20 mouse cellular contexts compared by ENCODE assay signal in genomic region chr3:127429866-127430265, GRCm38 (mm10).
DNase-seq lines count a peak whose midpoint lies in the region; ATAC-seq and TF ChIP-seq lines count a peak whose summit lies in the region.
"Had no signal": no experiment of that assay in that cellular context is flagged by ENCODE, and none has a peak within 500 bp of the region (broad histone marks: within the 10 kb centered on the region; RNA-seq: fewer than 3 reads in every experiment).

No protein-coding gene starts in this region.

- 47% methylated on average over 13 of the region's 13 CpGs for WGBS in forebrain, embryonic 15.5 days
- WGBS in forebrain, embryonic 10.5 days = 84% methylated on average over 13 of the region's 13 CpGs
- WGBS in hindbrain, postnatal 0 days = 40% methylated on average over 13 of the region's 13 CpGs
- 77% methylated on average over 13 of the region's 13 CpGs for WGBS in hindbrain, embryonic 12.5 days

- H3K4me1 ChIP-seq in forebrain, embryonic 15.5 days = no peaks in the 10 kb centered on the region
- H3K4me1 ChIP-seq in forebrain, embryonic 10.5 days = peaks cover 10% of the 10 kb centered on the region; the same call in 1 of the 2 replicates
- H3K4me1 ChIP-seq in hindbrain, postnatal 0 days (ENCODE audit: insufficient read depth, low read length) = no peaks in the 10 kb centered on the region
- no peaks in the 10 kb centered on the region for H3K4me1 ChIP-seq in hindbrain, embryonic 12.5 days
- H3K4me1 ChIP-seq: hindbrain, embryonic 10.5 days; limb, embryonic 13.5 days; liver, embryonic 15.5 days; megakaryocyte, embryonic 14.5 days; neural tube, embryonic 12.5 days had no signal

- H3K9me3 ChIP-seq in forebrain, embryonic 15.5 days = no peaks in the 10 kb centered on the region
- H3K9me3 ChIP-seq in forebrain, embryonic 10.5 days = no peaks in the 10 kb centered on the region
- H3K9me3 ChIP-seq in hindbrain, postnatal 0 days (ENCODE audit: low read length) = no peaks in the 10 kb centered on the region
- no peaks in the 10 kb centered on the region for H3K9me3 ChIP-seq in hindbrain, embryonic 12.5 days (replicated peaks)
- H3K9me3 ChIP-seq: G1E; hindbrain, embryonic 10.5 days; limb, embryonic 13.5 days; liver, embryonic 15.5 days; neural tube, embryonic 12.5 days had no signal

- 0 out of 2 replicates have a peak, but pooled peaks have one; percentile 57 for ATAC-seq in forebrain, embryonic 15.5 days (replicated peaks)
- no peak for ATAC-seq in hindbrain, postnatal 0 days
- no peak for ATAC-seq in hindbrain, embryonic 12.5 days (ENCODE audit: low FRiP score)
- ATAC-seq: intestine, embryonic 16.5 days had no signal

- H3K27ac ChIP-seq in forebrain, embryonic 15.5 days (replicated peaks) = no peak overlapping the region; the same call in 1 of the 2 replicates
- H3K27ac ChIP-seq in forebrain, embryonic 10.5 days = no peak overlapping the region
- H3K27ac ChIP-seq in hindbrain, postnatal 0 days = no peak overlapping the region
- no peak overlapping the region for H3K27ac ChIP-seq in hindbrain, embryonic 12.5 days
- H3K27ac ChIP-seq: hindbrain, embryonic 10.5 days; kidney, postnatal 0 days; limb, embryonic 13.5 days; liver, embryonic 15.5 days; neural tube, embryonic 12.5 days had no signal

- no peak for DNase-seq in forebrain, embryonic 10.5 days (ENCODE audit: extremely low spot score, low spot score)
- peak; percentile 25 for DNase-seq in hindbrain, postnatal 0 days (ENCODE audit: low spot score)
- DNase-seq in right cerebral cortex, postnatal 4 days = peak; percentile 21
- DNase-seq in right cerebral cortex, adult 18-20 months = no peak
- DNase-seq in kidney, adult 18-20 months = no peak
- DNase-seq: adrenal gland, postnatal 10 days; embryo, embryonic 11 days; gastrocnemius, postnatal 36 days; lung, postnatal 10 days; thymus, adult 2 months had no signal

- H3K4me3 ChIP-seq in forebrain, embryonic 15.5 days = no peak overlapping the region
- H3K4me3 ChIP-seq in forebrain, embryonic 10.5 days = no peak overlapping the region
- no peak overlapping the region for H3K4me3 ChIP-seq in hindbrain, postnatal 0 days (ENCODE audit: low read length)
- no peak overlapping the region for H3K4me3 ChIP-seq in hindbrain, embryonic 12.5 days
- H3K4me3 ChIP-seq: hindbrain, embryonic 10.5 days; limb, embryonic 13.5 days; liver, embryonic 15.5 days; megakaryocyte, embryonic 14.5 days; neural tube, embryonic 12.5 days had no signal

- no peak overlapping the region for H3K9ac ChIP-seq in forebrain, embryonic 15.5 days (replicated peaks)
- H3K9ac ChIP-seq in hindbrain, postnatal 0 days (replicated peaks; ENCODE audit: low read length) = no peak overlapping the region
- H3K9ac ChIP-seq in hindbrain, embryonic 12.5 days = no peak overlapping the region
- H3K9ac ChIP-seq: limb, embryonic 13.5 days; liver, embryonic 15.5 days; neural tube, embryonic 12.5 days had no signal

- H3K4me2 ChIP-seq in forebrain, embryonic 15.5 days (replicated peaks) = no peak overlapping the region
- no peak overlapping the region for H3K4me2 ChIP-seq in hindbrain, postnatal 0 days (ENCODE audit: low read depth, low read length)
- no peak overlapping the region for H3K4me2 ChIP-seq in hindbrain, embryonic 12.5 days (replicated peaks)
- H3K4me2 ChIP-seq: limb, embryonic 13.5 days; liver, embryonic 15.5 days; neural tube, embryonic 12.5 days had no signal

- H3K36me3 ChIP-seq in forebrain, embryonic 15.5 days = no peaks in the 10 kb centered on the region
- no peaks in the 10 kb centered on the region for H3K36me3 ChIP-seq in forebrain, embryonic 10.5 days (replicated peaks)
- H3K36me3 ChIP-seq in hindbrain, postnatal 0 days (ENCODE audit: insufficient read depth, low read length) = no peaks in the 10 kb centered on the region
- no peaks in the 10 kb centered on the region for H3K36me3 ChIP-seq in hindbrain, embryonic 12.5 days
- H3K36me3 ChIP-seq: hindbrain, embryonic 10.5 days; limb, embryonic 13.5 days; liver, embryonic 15.5 days; neural tube, embryonic 12.5 days had no signal

- no peaks in the 10 kb centered on the region for H3K27me3 ChIP-seq in forebrain, embryonic 15.5 days
- no peaks in the 10 kb centered on the region for H3K27me3 ChIP-seq in forebrain, embryonic 10.5 days (ENCODE audit: poor library complexity, severe bottlenecking)
- no peaks in the 10 kb centered on the region for H3K27me3 ChIP-seq in hindbrain, postnatal 0 days (ENCODE audit: insufficient read depth, low read length)
- H3K27me3 ChIP-seq in hindbrain, embryonic 12.5 days = no peaks in the 10 kb centered on the region
- H3K27me3 ChIP-seq: limb, embryonic 13.5 days; liver, embryonic 15.5 days; megakaryocyte, embryonic 14.5 days; neural tube, embryonic 12.5 days had no signal

- no peak for TF ChIP-seq CTCF in hindbrain, postnatal 0 days (IDR thresholded peaks at IDR 0.05; ENCODE audit: low read depth)

Comparison
In these comparisons a context has a peak if more than half of its experiments do, and no peak if none do; other contexts are left out.
1. DNase-seq: peak in hindbrain, postnatal 0 days (single experiment) and right cerebral cortex, postnatal 4 days (single experiment); none in forebrain, embryonic 10.5 days (single experiment), right cerebral cortex, adult 18-20 months (single experiment) and kidney, adult 18-20 months (single experiment).